Mouse (Mus musculus): ENCODE results near the gene Dnmt1.

GRCm38 (mm10) chr9:20997065-20997464 is 37.4 kb upstream of the Dnmt1 start:
- TF ChIP-seq POLR2A (IDR thresholded peaks at IDR 0.05; ENCODE audit: borderline replicate concordance, insufficient read depth, low read length) (no peak), CTCF (IDR thresholded peaks at IDR 0.05; ENCODE audit: borderline replicate concordance, insufficient read depth, low read depth, low read length) (no peak)

Measured in cerebellum, adult 2 months (tissue).